Mouse (Mus musculus) adipocyte (in vitro differentiated cells): ENCODE data around the gene Gm21820.
"Not testable (repeated sequence)": the region's sequence is repeated elsewhere in the genome, so short reads cannot be mapped to it uniquely, and the experiment has no call there.

Source experiments
- DNase-seq: peaks from one replicate; pipeline ENCODE4 v3.0.0-alpha.2; 2016; ENCODE audit warnings: low spot score

Gene Gm21820

GRCm38 (mm10) chrY:5249341-5249740, at the start of gene Gm21820:
Gene Gm21820, minus strand, starts transcription at chrY:5249441.
- not testable (repeated sequence) for DNase-seq
